Mouse (Mus musculus): Measurements from ENCODE around the gene Rbm15b. TPM values are rescaled to one million over a fixed set of nuclear protein-coding genes. Genes with fewer than 3 reads are reported as not detected.

Gene Rbm15b
- polyA plus RNA-seq, 1 experiment from 2014 or later = 23.1 TPM

GRCm38 (mm10) chr9:106882176-106882575 is 5.1 kb downstream of the Rbm15b start:
- ATAC-seq (ENCODE audit: insufficient number of reproducible peaks, low FRiP score, low TSS enrichment, low read depth) (no peak), DNase-seq (ENCODE audit: low spot score) (no peak)
- no peak overlapping the region for H3K4me3 ChIP-seq (ENCODE audit: low read depth, low read length)
- H3K9me3 ChIP-seq (ENCODE audit: control insufficient read depth, low read length) = no peaks in the 10 kb centered on the region
- H3K27ac ChIP-seq (replicated peaks; ENCODE audit: low read depth, low read length) = no peak overlapping the region
- H3K4me1 ChIP-seq (ENCODE audit: control insufficient read depth, insufficient read depth, low read length) = peaks cover 26% of the 10 kb centered on the region
- no peak overlapping the region for H3K9ac ChIP-seq (ENCODE audit: low read length)
- H3K4me2 ChIP-seq (ENCODE audit: low read depth, severe bottlenecking) = no peak overlapping the region
- no peaks in the 10 kb centered on the region for H3K27me3 ChIP-seq (ENCODE audit: control insufficient read depth, insufficient read depth, low read length)
- 82% methylated on average over 4 of the region's 4 CpGs for WGBS
- H3K36me3 ChIP-seq (ENCODE audit: control insufficient read depth, insufficient read depth, low read length) = peaks cover 12% of the 10 kb centered on the region

GRCm38 (mm10) chr9:106881071-106881755 is 6.0 kb downstream of the Rbm15b start:
- ATAC-seq (ENCODE audit: insufficient number of reproducible peaks, low FRiP score, low TSS enrichment, low read depth) (no peak), DNase-seq (ENCODE audit: low spot score) (no peak)
- Histone ChIP-seq H3K4me2 (ENCODE audit: low read depth, severe bottlenecking) (no peak overlapping the region), H3K9me3 (ENCODE audit: control insufficient read depth, low read length) (no peaks in the 10 kb centered on the region), H3K27me3 (ENCODE audit: control insufficient read depth, insufficient read depth, low read length) (no peaks in the 10 kb centered on the region), H3K36me3 (ENCODE audit: control insufficient read depth, insufficient read depth, low read length) (peaks cover 12% of the 10 kb centered on the region), H3K4me1 (ENCODE audit: control insufficient read depth, insufficient read depth, low read length) (peaks cover 26% of the 10 kb centered on the region), H3K4me3 (ENCODE audit: low read depth, low read length) (no peak overlapping the region), H3K27ac (replicated peaks; ENCODE audit: low read depth, low read length) (no peak overlapping the region), H3K9ac (ENCODE audit: low read length) (no peak overlapping the region)
- 64% methylated on average over 4 of the region's 4 CpGs for WGBS

- DNase-seq (ENCODE audit: low spot score) (no peak), ATAC-seq (ENCODE audit: insufficient number of reproducible peaks, low FRiP score, low TSS enrichment, low read depth) (no peak)
- Histone ChIP-seq H3K4me3 (ENCODE audit: low read depth, low read length) (no peak overlapping the region), H3K4me2 (ENCODE audit: low read depth, severe bottlenecking) (no peak overlapping the region), H3K9ac (ENCODE audit: low read length) (no peak overlapping the region), H3K4me1 (ENCODE audit: control insufficient read depth, insufficient read depth, low read length) (peaks cover 16% of the 10 kb centered on the region), H3K36me3 (ENCODE audit: control insufficient read depth, insufficient read depth, low read length) (peaks cover 13% of the 10 kb centered on the region), H3K9me3 (ENCODE audit: control insufficient read depth, low read length) (no peaks in the 10 kb centered on the region), H3K27ac (replicated peaks; ENCODE audit: low read depth, low read length) (no peak overlapping the region), H3K27me3 (ENCODE audit: control insufficient read depth, insufficient read depth, low read length) (no peaks in the 10 kb centered on the region)
- WGBS = 81% methylated on average over 4 of the region's 4 CpGs
Observed at GRCm38 (mm10) chr9:106879471-106879870, 7.8 kb downstream of the Rbm15b start.

- DNase-seq (ENCODE audit: low spot score) (no peak), ATAC-seq (ENCODE audit: insufficient number of reproducible peaks, low FRiP score, low TSS enrichment, low read depth) (no peak)
- Histone ChIP-seq H3K27ac (replicated peaks; ENCODE audit: low read depth, low read length) (no peak overlapping the region), H3K9me3 (ENCODE audit: control insufficient read depth, low read length) (no peaks in the 10 kb centered on the region), H3K9ac (ENCODE audit: low read length) (no peak overlapping the region), H3K36me3 (ENCODE audit: control insufficient read depth, insufficient read depth, low read length) (peaks cover 12% of the 10 kb centered on the region; the same call in 1 of the 2 replicates), H3K27me3 (ENCODE audit: control insufficient read depth, insufficient read depth, low read length) (no peaks in the 10 kb centered on the region), H3K4me2 (ENCODE audit: low read depth, severe bottlenecking) (no peak overlapping the region), H3K4me1 (ENCODE audit: control insufficient read depth, insufficient read depth, low read length) (no peaks in the 10 kb centered on the region), H3K4me3 (ENCODE audit: low read depth, low read length) (no peak overlapping the region)
- WGBS = 74% methylated on average over 3 of the region's 3 CpGs
Observed at GRCm38 (mm10) chr9:106876666-106877065, 10.6 kb downstream of the Rbm15b start.

- Histone ChIP-seq H3K9ac (ENCODE audit: low read length) (no peak overlapping the region), H3K4me3 (ENCODE audit: low read depth, low read length) (no peak overlapping the region), H3K27me3 (ENCODE audit: control insufficient read depth, insufficient read depth, low read length) (no peaks in the 10 kb centered on the region), H3K4me2 (ENCODE audit: low read depth, severe bottlenecking) (no peak overlapping the region), H3K9me3 (ENCODE audit: control insufficient read depth, low read length) (no peaks in the 10 kb centered on the region), H3K27ac (replicated peaks; ENCODE audit: low read depth, low read length) (no peak overlapping the region), H3K36me3 (ENCODE audit: control insufficient read depth, insufficient read depth, low read length) (peaks cover 7% of the 10 kb centered on the region; the same call in 1 of the 2 replicates), H3K4me1 (ENCODE audit: control insufficient read depth, insufficient read depth, low read length) (no peaks in the 10 kb centered on the region)
- ATAC-seq (ENCODE audit: insufficient number of reproducible peaks, low FRiP score, low TSS enrichment, low read depth) = no peak
- 87% methylated on average over 5 of the region's 5 CpGs for WGBS
- no peak for DNase-seq (ENCODE audit: low spot score)
Observed at GRCm38 (mm10) chr9:106874216-106874615, 13.0 kb downstream of the Rbm15b start.

GRCm38 (mm10) chr9:106858036-106858435 is 29.2 kb downstream of the Rbm15b start:
- Histone ChIP-seq H3K4me3 (ENCODE audit: low read depth, low read length) (no peak overlapping the region), H3K27me3 (ENCODE audit: control insufficient read depth, insufficient read depth, low read length) (no peaks in the 10 kb centered on the region), H3K27ac (replicated peaks; ENCODE audit: low read depth, low read length) (no peak overlapping the region), H3K4me1 (ENCODE audit: control insufficient read depth, insufficient read depth, low read length) (no peaks in the 10 kb centered on the region), H3K4me2 (ENCODE audit: low read depth, severe bottlenecking) (no peak overlapping the region), H3K9ac (ENCODE audit: low read length) (no peak overlapping the region), H3K9me3 (ENCODE audit: control insufficient read depth, low read length) (no peaks in the 10 kb centered on the region), H3K36me3 (ENCODE audit: control insufficient read depth, insufficient read depth, low read length) (peaks cover 23% of the 10 kb centered on the region)
- ATAC-seq (ENCODE audit: insufficient number of reproducible peaks, low FRiP score, low TSS enrichment, low read depth) (no peak), DNase-seq (ENCODE audit: low spot score) (no peak)
- 94% methylated on average over 11 of the region's 11 CpGs for WGBS

- no peak overlapping the region for H3K4me3 ChIP-seq (ENCODE audit: low read depth, low read length)
- DNase-seq (ENCODE audit: low spot score) (no peak), ATAC-seq (ENCODE audit: insufficient number of reproducible peaks, low FRiP score, low TSS enrichment, low read depth) (no peak)
- no peak overlapping the region for H3K9ac ChIP-seq (ENCODE audit: low read length)
- WGBS = 81% methylated on average over 3 of the region's 3 CpGs
- H3K4me2 ChIP-seq (ENCODE audit: low read depth, severe bottlenecking) = no peak overlapping the region
- no peaks in the 10 kb centered on the region for H3K9me3 ChIP-seq (ENCODE audit: control insufficient read depth, low read length)
- H3K27ac ChIP-seq (replicated peaks; ENCODE audit: low read depth, low read length) = no peak overlapping the region
- H3K27me3 ChIP-seq (ENCODE audit: control insufficient read depth, insufficient read depth, low read length) = no peaks in the 10 kb centered on the region
- no peaks in the 10 kb centered on the region for H3K4me1 ChIP-seq (ENCODE audit: control insufficient read depth, insufficient read depth, low read length)
- H3K36me3 ChIP-seq (ENCODE audit: control insufficient read depth, insufficient read depth, low read length) = peaks cover 23% of the 10 kb centered on the region
Observed at GRCm38 (mm10) chr9:106856664-106857063, 30.6 kb downstream of the Rbm15b start.

- H3K36me3 ChIP-seq (ENCODE audit: control insufficient read depth, insufficient read depth, low read length) = peaks cover 12% of the 10 kb centered on the region
- no peak for ATAC-seq (ENCODE audit: insufficient number of reproducible peaks, low FRiP score, low TSS enrichment, low read depth)
Observed at GRCm38 (mm10) chr9:106842800-106843199, 44.4 kb downstream of the Rbm15b start.

GRCm38 (mm10) chr9:106840569-106840968 is 46.7 kb downstream of the Rbm15b start:
- DNase-seq (ENCODE audit: low spot score) (no peak), ATAC-seq (ENCODE audit: insufficient number of reproducible peaks, low FRiP score, low TSS enrichment, low read depth) (no peak)
- no peak overlapping the region for H3K27ac ChIP-seq (replicated peaks; ENCODE audit: low read depth, low read length)
- H3K9ac ChIP-seq (ENCODE audit: low read length) = no peak overlapping the region
- H3K4me3 ChIP-seq (ENCODE audit: low read depth, low read length) = no peak overlapping the region
- H3K4me1 ChIP-seq (ENCODE audit: control insufficient read depth, insufficient read depth, low read length) = no peaks in the 10 kb centered on the region
- H3K36me3 ChIP-seq (ENCODE audit: control insufficient read depth, insufficient read depth, low read length) = peaks cover 10% of the 10 kb centered on the region
- WGBS = 97% methylated on average over 1 of the region's 1 CpGs
- H3K9me3 ChIP-seq (ENCODE audit: control insufficient read depth, low read length) = no peaks in the 10 kb centered on the region
- no peaks in the 10 kb centered on the region for H3K27me3 ChIP-seq (ENCODE audit: control insufficient read depth, insufficient read depth, low read length)
- H3K4me2 ChIP-seq (ENCODE audit: low read depth, severe bottlenecking) = no peak overlapping the region

More at GRCm38 (mm10) chr9:106842800-106843199, 44.4 kb downstream of the Rbm15b start:
- WGBS = 94% methylated on average over 6 of the region's 6 CpGs
- no peak overlapping the region for H3K4me2 ChIP-seq (ENCODE audit: low read depth, severe bottlenecking)
- no peak overlapping the region for H3K4me3 ChIP-seq (ENCODE audit: low read depth, low read length)
- H3K4me1 ChIP-seq (ENCODE audit: control insufficient read depth, insufficient read depth, low read length) = no peaks in the 10 kb centered on the region
- no peaks in the 10 kb centered on the region for H3K27me3 ChIP-seq (ENCODE audit: control insufficient read depth, insufficient read depth, low read length)
- no peak for DNase-seq (ENCODE audit: low spot score)
- H3K27ac ChIP-seq (replicated peaks; ENCODE audit: low read depth, low read length) = no peak overlapping the region
- H3K9ac ChIP-seq (ENCODE audit: low read length) = no peak overlapping the region
- no peaks in the 10 kb centered on the region for H3K9me3 ChIP-seq (ENCODE audit: control insufficient read depth, low read length)

Measured in limb, embryonic 11.5 days (tissue).